Mouse (Mus musculus): ENCODE results near the gene Cldn9. TPM values are rescaled to one million over a fixed set of nuclear protein-coding genes. Genes with fewer than 3 reads are reported as not detected.

The Cldn9 gene
- 0.31 TPM for polyA plus RNA-seq (2015; fragmentation: Illumina TruSeq; extraction: RNeasy Lipid Tissue Mini Kit (QIAGEN cat#74804); ENCODE audit: low read depth, low replicate concordance)

GRCm38 (mm10) chr17:23683856-23684672 lies at the start of gene Cldn9:
Cldn9 (minus strand) TSS chr17:23684026.

GRCm38 (mm10) chr17:23725999-23726757 lies 42.4 kb upstream of the Cldn9 start, which contains the start of gene Pkmyt1:
Pkmyt1 (plus strand) TSS chr17:23726336.

GRCm38 (mm10) chr17:23722376-23723125 lies 38.7 kb upstream of the Cldn9 start, which contains the start of gene 1520401A03Rik:
1520401A03Rik (minus strand) TSS chr17:23722783.

GRCm38 (mm10) chr17:23679127-23679835 lies 4.5 kb downstream of the Cldn9 start, which contains the start of gene Cldn6:
Cldn6 (plus strand) TSS chr17:23679249.

GRCm38 (mm10) chr17:23677236-23677679 lies 6.6 kb downstream of the Cldn9 start, which contains the start of gene Tnfrsf12a:
Tnfrsf12a (minus strand) TSS chr17:23677468.

GRCm38 (mm10) chr17:23673424-23674073 lies 10.3 kb downstream of the Cldn9 start, which contains the start of the genes Hcfc1r1 and Thoc6:
Hcfc1r1 (plus strand) TSS chr17:23673596.
Thoc6 (minus strand) TSS chr17:23673882.

GRCm38 (mm10) chr17:23660117-23660875 lies 23.5 kb downstream of the Cldn9 start, which contains the start of gene Bicdl2:
Bicdl2 (plus strand) TSS chr17:23660506.

GRCm38 (mm10) chr17:23644613-23645495 lies 39.0 kb downstream of the Cldn9 start, which contains the start of gene Mmp25:
Mmp25 (minus strand) TSS chr17:23645277.

Other genes with a start within 250 kb of the Cldn9 start
- gene Vmn2r117, start 204.3 kb downstream of the Cldn9 start, polyA plus RNA-seq (2015; fragmentation: Illumina TruSeq; extraction: RNeasy Lipid Tissue Mini Kit (QIAGEN cat#74804); ENCODE audit: low read depth, low replicate concordance) = not detected
- 5.8 TPM for gene Zfp213, start 119.8 kb downstream of the Cldn9 start, polyA plus RNA-seq (2015; fragmentation: Illumina TruSeq; extraction: RNeasy Lipid Tissue Mini Kit (QIAGEN cat#74804); ENCODE audit: low read depth, low replicate concordance)
- gene Zfp13, start 84.5 kb downstream of the Cldn9 start, polyA plus RNA-seq (2015; fragmentation: Illumina TruSeq; extraction: RNeasy Lipid Tissue Mini Kit (QIAGEN cat#74804); ENCODE audit: low read depth, low replicate concordance) = 18.1 TPM
- gene Zscan10, start 83.2 kb downstream of the Cldn9 start, polyA plus RNA-seq (2015; fragmentation: Illumina TruSeq; extraction: RNeasy Lipid Tissue Mini Kit (QIAGEN cat#74804); ENCODE audit: low read depth, low replicate concordance) = not detected
- gene Mmp25, start 38.7 kb downstream of the Cldn9 start, polyA plus RNA-seq (2015; fragmentation: Illumina TruSeq; extraction: RNeasy Lipid Tissue Mini Kit (QIAGEN cat#74804); ENCODE audit: low read depth, low replicate concordance) = 0.24 TPM
- not detected for gene Bicdl2, start 23.5 kb downstream of the Cldn9 start, polyA plus RNA-seq (2015; fragmentation: Illumina TruSeq; extraction: RNeasy Lipid Tissue Mini Kit (QIAGEN cat#74804); ENCODE audit: low read depth, low replicate concordance)
- gene Hcfc1r1, start 10.4 kb downstream of the Cldn9 start, polyA plus RNA-seq (2015; fragmentation: Illumina TruSeq; extraction: RNeasy Lipid Tissue Mini Kit (QIAGEN cat#74804); ENCODE audit: low read depth, low replicate concordance) = 211 TPM
- 9.6 TPM for gene Thoc6, start 10.1 kb downstream of the Cldn9 start, polyA plus RNA-seq (2015; fragmentation: Illumina TruSeq; extraction: RNeasy Lipid Tissue Mini Kit (QIAGEN cat#74804); ENCODE audit: low read depth, low replicate concordance)
- gene Tnfrsf12a, start 6.6 kb downstream of the Cldn9 start, polyA plus RNA-seq (2015; fragmentation: Illumina TruSeq; extraction: RNeasy Lipid Tissue Mini Kit (QIAGEN cat#74804); ENCODE audit: low read depth, low replicate concordance) = 14.9 TPM
- not detected for gene Cldn6, start 4.8 kb downstream of the Cldn9 start, polyA plus RNA-seq (2015; fragmentation: Illumina TruSeq; extraction: RNeasy Lipid Tissue Mini Kit (QIAGEN cat#74804); ENCODE audit: low read depth, low replicate concordance)
- gene 1520401A03Rik, start 38.8 kb upstream of the Cldn9 start, polyA plus RNA-seq (2015; fragmentation: Illumina TruSeq; extraction: RNeasy Lipid Tissue Mini Kit (QIAGEN cat#74804); ENCODE audit: low read depth, low replicate concordance) = 0.39 TPM
- gene Pkmyt1, start 42.3 kb upstream of the Cldn9 start, polyA plus RNA-seq (2015; fragmentation: Illumina TruSeq; extraction: RNeasy Lipid Tissue Mini Kit (QIAGEN cat#74804); ENCODE audit: low read depth, low replicate concordance) = 5.1 TPM
- 53.5 TPM for gene Paqr4, start 56.8 kb upstream of the Cldn9 start, polyA plus RNA-seq (2015; fragmentation: Illumina TruSeq; extraction: RNeasy Lipid Tissue Mini Kit (QIAGEN cat#74804); ENCODE audit: low read depth, low replicate concordance)
- gene Kremen2, start 61.8 kb upstream of the Cldn9 start, polyA plus RNA-seq (2015; fragmentation: Illumina TruSeq; extraction: RNeasy Lipid Tissue Mini Kit (QIAGEN cat#74804); ENCODE audit: low read depth, low replicate concordance) = 0.97 TPM
- gene Flywch1, start 87.6 kb upstream of the Cldn9 start, polyA plus RNA-seq (2015; fragmentation: Illumina TruSeq; extraction: RNeasy Lipid Tissue Mini Kit (QIAGEN cat#74804); ENCODE audit: low read depth, low replicate concordance) = 321 TPM
- 29.3 TPM for gene Flywch2, start 102.1 kb upstream of the Cldn9 start, polyA plus RNA-seq (2015; fragmentation: Illumina TruSeq; extraction: RNeasy Lipid Tissue Mini Kit (QIAGEN cat#74804); ENCODE audit: low read depth, low replicate concordance)
- gene Srrm2, start 106.5 kb upstream of the Cldn9 start, polyA plus RNA-seq (2015; fragmentation: Illumina TruSeq; extraction: RNeasy Lipid Tissue Mini Kit (QIAGEN cat#74804); ENCODE audit: low read depth, low replicate concordance) = 295 TPM
- gene Elob, start 145.1 kb upstream of the Cldn9 start, polyA plus RNA-seq (2015; fragmentation: Illumina TruSeq; extraction: RNeasy Lipid Tissue Mini Kit (QIAGEN cat#74804); ENCODE audit: low read depth, low replicate concordance) = 700 TPM
- not detected for gene Prss33, start 152.0 kb upstream of the Cldn9 start, polyA plus RNA-seq (2015; fragmentation: Illumina TruSeq; extraction: RNeasy Lipid Tissue Mini Kit (QIAGEN cat#74804); ENCODE audit: low read depth, low replicate concordance)
- gene Prss32, start 159.8 kb upstream of the Cldn9 start, polyA plus RNA-seq (2015; fragmentation: Illumina TruSeq; extraction: RNeasy Lipid Tissue Mini Kit (QIAGEN cat#74804); ENCODE audit: low read depth, low replicate concordance) = not detected
- gene Prss41, start 160.1 kb upstream of the Cldn9 start, polyA plus RNA-seq (2015; fragmentation: Illumina TruSeq; extraction: RNeasy Lipid Tissue Mini Kit (QIAGEN cat#74804); ENCODE audit: low read depth, low replicate concordance) = 0.42 TPM
- gene Prss21, start 184.0 kb upstream of the Cldn9 start, polyA plus RNA-seq (2015; fragmentation: Illumina TruSeq; extraction: RNeasy Lipid Tissue Mini Kit (QIAGEN cat#74804); ENCODE audit: low read depth, low replicate concordance) = not detected
- gene Dcpp1, start 196.8 kb upstream of the Cldn9 start, polyA plus RNA-seq (2015; fragmentation: Illumina TruSeq; extraction: RNeasy Lipid Tissue Mini Kit (QIAGEN cat#74804); ENCODE audit: low read depth, low replicate concordance) = not detected
- gene Dcpp2, start 196.9 kb upstream of the Cldn9 start, polyA plus RNA-seq (2015; fragmentation: Illumina TruSeq; extraction: RNeasy Lipid Tissue Mini Kit (QIAGEN cat#74804); ENCODE audit: low read depth, low replicate concordance) = not detected
- not detected for gene Dcpp3, start 233.4 kb upstream of the Cldn9 start, polyA plus RNA-seq (2015; fragmentation: Illumina TruSeq; extraction: RNeasy Lipid Tissue Mini Kit (QIAGEN cat#74804); ENCODE audit: low read depth, low replicate concordance)